Mouse (Mus musculus) lung, embryonic 16.5 days (tissue): Measurements from ENCODE around the gene Dguok. TPM values are rescaled to one million over a fixed set of nuclear protein-coding genes. Genes with fewer than 3 reads are reported as not detected.

Source experiments
- ATAC-seq: fragments of 200-750 bp; cut with Nextera tagmentation; 2 replicates; pipeline ENCODE4 v1.8.0; 2017; ENCODE audit warnings: low read depth, mild to moderate bottlenecking, moderate library complexity
- H3K27ac ChIP-seq: fragments of 300-500 bp; sonication (generic); 2 replicates; pipeline ENCODE4 v1.5.1; 2014; ENCODE audit warnings: mild to moderate bottlenecking, control low read depth, low read length
- H3K27me3 ChIP-seq: fragments of 300-500 bp; sonication (generic); 2 replicates; pipeline ENCODE4 v1.6.1; 2014; ENCODE audit warnings: low read depth, low read length, mixed read lengths; ENCODE audit not compliant: control insufficient read depth, insufficient read depth
- H3K36me3 ChIP-seq: fragments of 300-500 bp; sonication (generic); 2 replicates; pipeline ENCODE4 v1.6.1; 2014; ENCODE audit warnings: low read length; ENCODE audit not compliant: control insufficient read depth, insufficient read depth
- H3K4me1 ChIP-seq: fragments of 300-500 bp; sonication (generic); replicated peaks from 2 replicates; pipeline ENCODE4 v1.6.1; 2014; ENCODE audit warnings: low read length, mixed read lengths; ENCODE audit not compliant: control insufficient read depth, insufficient read depth
- H3K4me2 ChIP-seq: fragments of 300-500 bp; sonication (generic); 2 replicates; pipeline ENCODE4 v1.6.1; 2014; ENCODE audit warnings: low read depth, low read length, control low read depth
- H3K4me3 ChIP-seq: fragments of 300-500 bp; sonication (generic); 2 replicates; pipeline ENCODE4 v1.5.1; 2014; ENCODE audit warnings: mild to moderate bottlenecking, low read length, control low read depth
- H3K9ac ChIP-seq: fragments of 300-500 bp; sonication (generic); 2 replicates; pipeline ENCODE4 v1.6.1; 2014; ENCODE audit warnings: low read length, control low read depth
- H3K9me3 ChIP-seq: fragments of 300-500 bp; sonication (generic); 2 replicates; pipeline ENCODE4 v1.6.1; 2016; ENCODE audit warnings: low read length; ENCODE audit not compliant: control insufficient read depth
- WGBS: fragments of 180-500 bp; shearing (Covaris S2); extraction: QIAGEN DNeasy Blood & Tissue Kit; methylation state at CpG from one replicate; pipeline ENCODE4 v1.1.7; 2014; 5-methylcytosine and 5-hydroxymethylcytosine counted together
- polyA plus RNA-seq: library from polyadenylated mRNA; unstranded; fragments of >200 nt; fragmentation: Nextera tagmentation; extraction: Ambion mirVana; gene quantifications from 2 replicates; pipeline ENCODE4 v1.2.1, GENCODE M21; 2015

Gene Dguok
- polyA plus RNA-seq, 1 experiment from 2014 or later: 78.3 TPM

DNA sequence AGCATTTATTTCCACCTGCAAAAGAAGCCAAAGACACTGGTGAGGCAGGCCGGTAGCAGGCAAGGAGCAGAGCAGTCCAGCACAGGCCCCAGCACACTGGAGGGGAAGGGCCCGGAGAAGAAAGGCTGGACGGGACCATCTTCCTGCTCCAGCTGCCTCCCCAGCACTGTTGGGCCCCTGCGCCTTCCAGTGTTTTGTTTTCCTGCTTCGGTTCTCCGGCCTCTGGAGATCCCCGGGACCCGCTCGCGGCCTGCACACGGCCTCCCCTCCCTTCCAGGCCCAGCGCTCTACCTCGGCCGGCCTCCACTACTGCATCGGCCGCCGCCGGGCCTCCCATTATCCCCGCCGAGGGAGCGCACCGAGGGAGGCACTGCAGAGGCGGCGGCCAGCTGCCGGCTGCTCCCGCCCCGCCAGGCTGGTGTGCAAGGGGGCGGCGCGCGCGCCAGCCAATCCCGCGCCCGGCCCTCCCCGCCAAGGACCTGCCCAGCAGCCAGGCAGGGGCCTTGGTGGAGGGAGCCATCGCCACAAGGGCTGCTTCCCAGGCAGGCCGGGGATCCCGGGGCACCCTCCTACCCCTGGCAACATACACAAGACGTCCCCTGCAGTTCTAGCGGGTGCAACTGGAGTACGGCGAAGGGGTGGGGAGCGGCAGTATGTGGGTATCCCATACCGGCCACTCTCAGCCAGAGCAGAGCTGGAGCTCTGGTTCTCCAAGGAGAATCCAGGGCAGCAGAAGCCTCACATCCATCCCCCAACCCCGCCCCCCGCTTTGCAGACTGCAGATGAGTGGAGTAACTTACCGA lies 65.3 kb downstream of the Dguok start:
- peak; percentile 93 for ATAC-seq
- no peaks in the 10 kb centered on the region for H3K27me3 ChIP-seq
- H3K9me3 ChIP-seq: no peaks in the 10 kb centered on the region
- H3K9ac ChIP-seq: peak overlapping the region; percentile 79
- H3K27ac ChIP-seq: peak overlapping the region; percentile 93
- H3K4me3 ChIP-seq: peak overlapping the region; percentile 74
- H3K4me2 ChIP-seq: peak overlapping the region; percentile 82
- WGBS: under 1% methylated on average over 46 of the region's 48 CpGs
- peaks cover 62% of the 10 kb centered on the region for H3K4me1 ChIP-seq
- peaks cover 5% of the 10 kb centered on the region for H3K36me3 ChIP-seq

DNA sequence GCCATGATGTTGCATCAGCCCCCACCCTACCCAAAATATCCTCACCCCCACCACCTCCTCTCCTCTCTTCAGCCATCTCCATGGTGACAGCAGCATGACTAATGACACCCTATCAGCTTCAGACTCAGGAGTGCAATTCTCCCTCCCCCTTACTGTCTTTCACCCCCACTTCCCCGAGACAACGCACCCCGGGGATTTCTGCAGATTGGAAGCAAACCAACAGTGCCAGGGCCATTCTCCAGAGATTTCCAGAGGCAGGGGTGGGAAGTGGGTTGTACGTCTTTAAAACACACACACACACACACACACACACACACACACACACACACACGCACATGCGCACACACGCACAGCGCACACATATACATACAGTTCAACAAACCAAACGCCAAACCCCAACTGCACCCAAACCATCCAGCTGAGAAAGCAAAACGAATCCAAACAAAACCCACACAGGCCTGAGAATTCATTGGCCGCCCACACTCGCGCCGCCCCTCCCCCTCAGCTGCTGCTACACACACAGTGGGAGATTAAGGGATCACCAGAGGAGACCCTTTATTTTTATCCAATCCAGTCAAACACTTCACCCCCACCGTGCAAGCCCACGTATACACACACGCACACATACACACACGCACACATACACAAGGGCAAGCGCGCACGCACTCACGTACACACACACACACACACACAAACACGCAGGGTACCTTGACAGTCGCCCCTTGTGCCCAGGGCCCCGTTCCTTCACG lies 66.1 kb downstream of the Dguok start:
- Histone ChIP-seq H3K4me2 (peak overlapping the region; percentile 82), H3K27me3 (no peaks in the 10 kb centered on the region), H3K36me3 (peaks cover 7% of the 10 kb centered on the region), H3K27ac (peak overlapping the region; percentile 93), H3K9me3 (no peaks in the 10 kb centered on the region), H3K4me3 (peak overlapping the region; percentile 74), H3K9ac (peak overlapping the region; percentile 79), H3K4me1 (peaks cover 62% of the 10 kb centered on the region)
- ATAC-seq: peak; percentile 55
- 5% methylated on average over 26 of the region's 26 CpGs for WGBS

DNA sequence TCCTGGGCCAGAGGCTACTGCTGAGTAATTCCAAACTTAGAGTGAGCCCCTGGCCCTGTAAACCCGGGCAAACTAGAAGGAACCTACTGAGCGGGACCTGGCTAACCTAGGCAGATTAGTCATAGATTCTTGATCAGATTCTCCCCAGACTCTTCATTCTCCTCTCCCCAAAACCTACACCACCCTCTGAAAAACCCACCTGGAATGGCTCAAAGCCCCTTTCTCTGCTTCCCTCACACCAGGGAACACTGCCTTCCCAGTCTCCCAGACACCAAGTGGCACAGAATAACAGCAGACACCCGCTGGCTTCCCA lies 66.6 kb downstream of the Dguok start:
- 40% methylated on average over 3 of the region's 3 CpGs for WGBS
- Histone ChIP-seq H3K27ac (no peak overlapping the region), H3K9ac (peak overlapping the region; percentile 7; the same call in 1 of the 2 replicates), H3K4me3 (peak overlapping the region; percentile 74), H3K4me1 (peaks cover 62% of the 10 kb centered on the region), H3K4me2 (peak overlapping the region; percentile 82), H3K27me3 (no peaks in the 10 kb centered on the region), H3K9me3 (no peaks in the 10 kb centered on the region), H3K36me3 (peaks cover 5% of the 10 kb centered on the region)
- ATAC-seq: no peak

DNA sequence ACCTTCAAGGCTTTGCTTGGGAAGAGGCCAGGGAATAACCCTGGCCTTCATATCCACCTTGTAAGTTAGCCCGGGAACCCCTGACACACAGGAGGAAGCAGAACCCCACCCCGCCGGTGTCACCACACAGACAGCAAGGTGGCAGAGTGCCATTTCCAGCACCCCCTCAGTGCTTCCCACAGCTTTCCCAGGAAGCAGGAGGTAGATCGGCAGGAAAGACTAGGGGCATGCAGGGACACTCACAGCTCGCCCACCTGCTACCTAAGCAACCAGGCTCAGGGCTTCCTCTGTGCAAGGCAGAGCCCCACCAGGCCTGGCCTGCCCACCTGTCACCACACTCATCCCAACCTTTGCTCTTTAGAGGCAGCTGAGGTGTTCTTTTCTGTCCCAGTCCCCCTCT lies 67.0 kb downstream of the Dguok start:
- ATAC-seq: no peak
- 60% methylated on average over 5 of the region's 5 CpGs for WGBS
- Histone ChIP-seq H3K4me2 (peak overlapping the region; percentile 82), H3K9me3 (no peaks in the 10 kb centered on the region), H3K4me1 (peaks cover 59% of the 10 kb centered on the region), H3K36me3 (peaks cover 2% of the 10 kb centered on the region), H3K27ac (no peak overlapping the region), H3K4me3 (peak overlapping the region; percentile 74; the same call in 1 of the 2 replicates), H3K27me3 (no peaks in the 10 kb centered on the region), H3K9ac (peak overlapping the region; percentile 7; the same call in 1 of the 2 replicates)

DNA sequence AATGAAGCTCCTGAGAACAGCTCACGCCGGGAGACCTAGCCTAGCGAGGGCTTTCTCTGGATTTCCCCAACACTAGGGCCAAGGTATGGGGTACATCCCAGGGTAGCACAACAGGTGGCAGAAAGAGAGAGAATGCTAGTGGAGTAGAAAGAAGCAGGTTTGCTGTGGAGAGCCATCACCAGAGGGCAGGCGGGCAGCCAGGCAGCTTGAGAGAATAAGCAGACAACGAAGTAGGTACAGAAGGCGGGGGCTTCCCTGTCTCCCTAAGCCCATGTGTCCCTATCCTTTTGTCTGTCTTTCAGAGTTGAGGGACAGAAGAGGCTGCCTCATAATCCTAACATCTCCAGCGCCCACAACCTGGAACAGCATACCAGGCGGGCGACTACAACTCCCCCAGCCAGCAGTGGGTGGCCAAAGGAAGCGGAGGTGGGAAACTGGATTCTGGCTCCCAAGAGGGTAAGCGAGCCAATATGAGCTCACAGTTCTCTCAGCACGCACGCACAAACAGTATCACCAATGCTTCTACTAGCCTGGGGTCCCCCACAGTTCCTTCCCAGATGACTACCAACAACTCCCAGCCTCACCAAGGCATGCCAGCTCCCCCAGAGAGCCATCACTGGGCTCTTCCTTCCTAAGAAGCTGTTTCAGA lies 67.5 kb downstream of the Dguok start:
- ATAC-seq: no peak
- no peaks in the 10 kb centered on the region for H3K27me3 ChIP-seq
- H3K9me3 ChIP-seq: no peaks in the 10 kb centered on the region
- no peak overlapping the region for H3K4me3 ChIP-seq
- peaks cover 57% of the 10 kb centered on the region for H3K4me1 ChIP-seq
- no peak overlapping the region for H3K27ac ChIP-seq
- H3K36me3 ChIP-seq: peaks cover 2% of the 10 kb centered on the region; the same call in 1 of the 2 replicates
- peak overlapping the region; percentile 7; the same call in 1 of the 2 replicates for H3K9ac ChIP-seq
- 73% methylated on average over 13 of the region's 13 CpGs for WGBS
- H3K4me2 ChIP-seq: peak overlapping the region; percentile 82; the same call in 1 of the 2 replicates

DNA sequence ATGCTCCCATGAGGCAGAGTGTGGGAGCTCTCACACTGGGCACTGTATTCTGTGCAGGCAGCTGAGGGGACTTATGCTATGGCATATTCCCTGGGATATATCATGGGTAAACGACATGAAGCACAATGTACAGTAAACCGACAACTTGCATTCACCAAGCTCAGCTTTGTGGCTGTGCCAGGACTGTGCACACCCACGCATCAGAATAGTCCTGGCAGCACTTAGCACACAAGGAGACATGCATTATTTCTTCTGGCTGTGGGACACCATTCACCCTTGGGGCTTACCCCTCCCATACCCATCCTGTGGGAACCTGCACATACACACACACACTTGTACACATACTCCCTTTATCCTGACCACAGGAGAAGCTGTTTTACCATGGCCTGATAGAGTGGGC lies 68.2 kb downstream of the Dguok start:
- WGBS: 70% methylated on average over 3 of the region's 3 CpGs
- H3K9me3 ChIP-seq: no peaks in the 10 kb centered on the region
- no peak overlapping the region for H3K27ac ChIP-seq
- H3K4me1 ChIP-seq: peaks cover 57% of the 10 kb centered on the region
- no peak overlapping the region for H3K9ac ChIP-seq
- peaks cover 2% of the 10 kb centered on the region; the same call in 1 of the 2 replicates for H3K36me3 ChIP-seq
- H3K4me2 ChIP-seq: no peak overlapping the region
- H3K4me3 ChIP-seq: no peak overlapping the region
- no peak for ATAC-seq
- no peaks in the 10 kb centered on the region for H3K27me3 ChIP-seq

DNA sequence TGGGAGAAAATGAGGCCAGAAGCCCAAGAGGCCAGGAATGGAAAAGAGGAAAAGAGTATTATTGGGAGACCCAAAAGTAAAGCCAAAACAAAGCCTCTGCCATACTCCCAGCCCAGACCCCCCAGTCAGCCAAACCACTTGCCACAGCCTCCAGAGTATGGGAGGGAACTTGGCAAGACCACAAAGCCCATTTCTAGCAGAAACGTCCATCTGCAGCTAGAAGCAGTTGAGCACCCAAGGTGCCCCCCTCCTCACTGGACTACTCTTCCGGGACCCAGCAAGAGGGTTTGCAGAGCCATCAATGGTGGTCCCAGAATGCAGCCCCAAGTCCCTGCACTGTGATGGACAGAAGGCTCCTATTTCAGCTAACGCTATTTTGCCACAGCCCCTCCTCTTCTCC lies 69.0 kb downstream of the Dguok start:
- Histone ChIP-seq H3K4me2 (no peak overlapping the region), H3K9me3 (no peaks in the 10 kb centered on the region), H3K4me1 (peaks cover 54% of the 10 kb centered on the region), H3K36me3 (peaks cover 2% of the 10 kb centered on the region; the same call in 1 of the 2 replicates), H3K4me3 (no peak overlapping the region), H3K27ac (no peak overlapping the region), H3K9ac (no peak overlapping the region), H3K27me3 (no peaks in the 10 kb centered on the region)
- WGBS: 53% methylated on average over 3 of the region's 3 CpGs
- no peak for ATAC-seq

DNA sequence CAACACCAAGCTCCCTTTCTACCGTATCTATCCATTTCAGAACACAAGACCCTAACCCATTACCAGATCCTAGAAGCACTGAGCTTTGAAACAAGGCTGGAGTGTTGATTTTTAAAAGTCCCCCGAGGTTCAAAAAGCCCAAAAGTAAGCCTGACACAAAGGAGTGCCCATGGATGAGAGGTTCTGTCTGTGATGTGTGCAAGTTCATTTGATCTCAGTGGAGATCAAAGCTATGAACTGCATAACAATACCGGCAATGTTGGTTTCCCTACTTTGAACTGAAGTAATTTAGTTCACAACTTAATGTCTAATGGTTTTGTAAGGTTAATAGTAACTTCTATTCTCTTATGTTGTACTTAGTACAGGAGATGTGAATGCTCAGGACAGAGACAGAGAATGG lies 69.5 kb downstream of the Dguok start:
- H3K4me3 ChIP-seq: no peak overlapping the region
- no peak overlapping the region for H3K4me2 ChIP-seq
- no peak overlapping the region for H3K9ac ChIP-seq
- no peaks in the 10 kb centered on the region for H3K9me3 ChIP-seq
- 77% methylated on average over 3 of the region's 3 CpGs for WGBS
- H3K4me1 ChIP-seq: peaks cover 52% of the 10 kb centered on the region
- no peaks in the 10 kb centered on the region for H3K27me3 ChIP-seq
- no peak for ATAC-seq
- H3K27ac ChIP-seq: no peak overlapping the region
- peaks cover 2% of the 10 kb centered on the region; the same call in 1 of the 2 replicates for H3K36me3 ChIP-seq

DNA sequence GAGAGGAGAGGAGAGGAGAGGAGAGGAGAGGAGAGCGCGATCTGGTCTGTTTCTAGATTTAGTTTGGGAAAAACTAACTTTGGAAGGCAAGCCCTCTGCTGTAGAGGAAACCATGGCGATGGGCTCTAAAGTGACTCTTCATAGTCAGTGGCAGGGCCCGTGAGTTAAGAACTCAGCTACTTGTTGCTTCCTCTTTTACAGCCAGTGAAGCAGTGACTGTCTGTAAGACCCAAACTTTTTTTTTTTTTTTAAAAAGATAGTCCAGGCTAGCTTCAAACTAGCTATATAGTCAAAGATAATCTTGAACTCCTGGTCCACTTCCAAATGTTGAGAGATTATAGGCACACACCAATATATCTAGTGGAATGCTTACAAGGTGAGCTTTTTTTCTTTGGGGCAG lies 70.2 kb downstream of the Dguok start:
- peaks cover 46% of the 10 kb centered on the region for H3K4me1 ChIP-seq

More for the DNA sequence above, 70.2 kb downstream of the Dguok start:
- Histone ChIP-seq H3K4me2 (no peak overlapping the region), H3K9ac (no peak overlapping the region), H3K27ac (no peak overlapping the region), H3K4me3 (no peak overlapping the region), H3K36me3 (peaks cover 2% of the 10 kb centered on the region; the same call in 1 of the 2 replicates), H3K9me3 (no peaks in the 10 kb centered on the region), H3K27me3 (no peaks in the 10 kb centered on the region)
- 65% methylated on average over 4 of the region's 4 CpGs for WGBS
- ATAC-seq: no peak
